ENCODE assay signal across 8 mouse cellular contexts in genomic region chr1:128244727-128245355, GRCm38 (mm10). TPM values are rescaled to one million over a fixed set of nuclear protein-coding genes. Genes with fewer than 3 reads are reported as not detected.
DNase-seq lines count a peak whose midpoint lies in the region; ATAC-seq and TF ChIP-seq lines count a peak whose summit lies in the region.

No protein-coding gene starts in this region.

- peak overlapping the region; percentile 81 for H3K4me2 ChIP-seq in heart, embryonic 14.5 days (ENCODE audit: low read length)
- peak overlapping the region; percentile 94 for H3K4me2 ChIP-seq in liver, embryonic 12.5 days

- intact Hi-C loops in heart, adult 2 months (cut with DNase I), result loop anchor here (2.0 to 5.0 kb wide), 3 partner anchors 143 to 468 kb away; partner anchors contain the start of genes Dars, R3hdm1 and Zranb3

- H3K27ac ChIP-seq in heart, adult 2 months, result peak overlapping the region; percentile 94
- H3K27ac ChIP-seq in heart, embryonic 14.5 days (replicated peaks in 1 of 2; ENCODE audit: control insufficient read depth in 1 of 2, insufficient read depth in 1 of 2, low read depth in 2 of 2, low read length in 2 of 2), result peak overlapping the region; percentile 90 to 96
- peak overlapping the region; percentile 89 for H3K27ac ChIP-seq in liver, embryonic 12.5 days

- no peaks in the 10 kb centered on the region for H3K9me3 ChIP-seq in heart, embryonic 14.5 days (ENCODE audit: control insufficient read depth, low read length)
- no peaks in the 10 kb centered on the region for H3K9me3 ChIP-seq in liver, embryonic 12.5 days (replicated peaks)

- no peaks in the 10 kb centered on the region for H3K27me3 ChIP-seq in heart, adult 2 months (ENCODE audit: control insufficient read depth, insufficient read depth, low read length)
- no peaks in the 10 kb centered on the region for H3K27me3 ChIP-seq in heart, embryonic 14.5 days (ENCODE audit: control insufficient read depth, insufficient read depth, low read length)
- no peaks in the 10 kb centered on the region for H3K27me3 ChIP-seq in liver, embryonic 12.5 days (replicated peaks)

- H3K9ac ChIP-seq in heart, adult 2 months (ENCODE audit: low read depth, low read length), result peak overlapping the region; percentile 77
- peak overlapping the region; percentile 91 for H3K9ac ChIP-seq in heart, embryonic 14.5 days (ENCODE audit: low read length)
- peak overlapping the region; percentile 85 for H3K9ac ChIP-seq in liver, embryonic 12.5 days

- peaks cover 2% of the 10 kb centered on the region for H3K79me2 ChIP-seq in heart, adult 2 months (replicated peaks; ENCODE audit: control insufficient read depth, insufficient read depth, low read length)

- H3K36me3 ChIP-seq in heart, adult 2 months (ENCODE audit: control insufficient read depth, insufficient read depth, low read length), result no peaks in the 10 kb centered on the region
- H3K36me3 ChIP-seq in heart, embryonic 14.5 days (ENCODE audit: control insufficient read depth, insufficient read depth, low read length), result no peaks in the 10 kb centered on the region
- peaks cover 11% of the 10 kb centered on the region; the same call in 1 of the 2 replicates for H3K36me3 ChIP-seq in liver, embryonic 12.5 days

- TF ChIP-seq EP300 in heart, adult 2 months (IDR thresholded peaks at IDR 0.05; ENCODE audit: insufficient read depth, low read depth, low read length), result no peak

- TF ChIP-seq POLR2A in heart, adult 2 months (IDR thresholded peaks at IDR 0.05; ENCODE audit: insufficient read depth, low read depth, low read length), result no peak

- H3K4me1 ChIP-seq in heart, adult 2 months (ENCODE audit: control insufficient read depth, insufficient read depth, low read length), result no peaks in the 10 kb centered on the region
- peaks cover 0 to 10% of the 10 kb centered on the region in 2 experiments; a peak in 2 of 4 replicates for H3K4me1 ChIP-seq in heart, embryonic 14.5 days (ENCODE audit: control insufficient read depth in 2 of 2, insufficient read depth in 2 of 2, low read length in 2 of 2)
- H3K4me1 ChIP-seq in liver, embryonic 12.5 days, result peaks cover 24% of the 10 kb centered on the region

- peak overlapping the region; percentile 99 for H3K4me3 ChIP-seq in heart, adult 2 months
- H3K4me3 ChIP-seq in heart, embryonic 14.5 days (ENCODE audit: control insufficient read depth in 1 of 2, insufficient read depth in 1 of 2, low read depth in 1 of 2, low read length in 2 of 2), result peak overlapping the region; percentile 78 to 86
- peak overlapping the region; percentile 77 for H3K4me3 ChIP-seq in liver, embryonic 12.5 days

- peak; percentile 49 for ATAC-seq in heart, embryonic 14.5 days (ENCODE audit: insufficient number of reproducible peaks, insufficient read depth, low FRiP score, low read depth)
- ATAC-seq in liver, embryonic 12.5 days, result peak; percentile 61

- under 1% methylated on average over 19 of the region's 19 CpGs for whole genome bisulfite sequencing in heart, adult 2 months
- WGBS in heart, embryonic 14.5 days, result 1% methylated on average over 19 of the region's 19 CpGs
- under 1% methylated on average over 19 of the region's 19 CpGs for WGBS in liver, embryonic 12.5 days (ENCODE audit: insufficient replicate concordance)

- DNase-seq in heart, adult 2 months, result no peak
- DNase-seq in heart, adult 8-10 months (ENCODE audit: low spot score), result no peak
- DNase-seq in MN1 (ENCODE audit: low spot score), result peak; percentile 31
- DNase-seq in embryo, embryonic 9.5 days (ENCODE audit: extremely low spot score), result peak; percentile 60
- DNase-seq in natural killer cell, adult 2 months (ENCODE audit: low spot score in 2 of 2), result peak; percentile 37 to 49
- DNase-seq in thymus, postnatal 4 days, result peak; percentile 64

- TF ChIP-seq CTCF in heart, adult 2 months (IDR thresholded peaks at IDR 0.05), result no peak

RNA-seq across cellular contexts. Expression of gene Ubxn4, which starts 1.1 kb away (rescaled TPM):
- total RNA-seq in heart, adult 2 months (2021), result 10 to 100 TPM; 38.0 to 40.4 TPM
- 12.4 and 18.7 TPM in 2 replicates for polyA plus RNA-seq in heart, adult 2 months (2012; rRNA removed)
- total RNA-seq in heart, adult 8-10 months (2022), result 10 to 100 TPM; 35.4 to 43.4 (median 40.7) TPM
- polyA plus RNA-seq in heart, embryonic 14.5 days (2014; fragmentation: Nextera tagmentation; extraction: Ambion mirVana), result 51.8 and 52.1 TPM in 2 replicates
- 43.1 and 43.5 TPM in 2 replicates for polyA plus RNA-seq in liver, embryonic 12.5 days (2016; fragmentation: Nextera tagmentation; extraction: Ambion mirVana)

Comparison
In these comparisons a context has a peak if more than half of its experiments do, and no peak if none do; other contexts are left out.
1. DNase-seq: peak in MN1 (single experiment), embryo, embryonic 9.5 days (single experiment), natural killer cell, adult 2 months (2 of 2) and thymus, postnatal 4 days (single experiment); none in heart, adult 2 months (0 of 2) and heart, adult 8-10 months (single experiment).
2. Peak in every context shown above with its lines, with median percentiles within 50 percentile points of each other: H3K27ac ChIP-seq, H3K4me3 ChIP-seq and H3K9ac ChIP-seq.